In the genomic region with DNA sequence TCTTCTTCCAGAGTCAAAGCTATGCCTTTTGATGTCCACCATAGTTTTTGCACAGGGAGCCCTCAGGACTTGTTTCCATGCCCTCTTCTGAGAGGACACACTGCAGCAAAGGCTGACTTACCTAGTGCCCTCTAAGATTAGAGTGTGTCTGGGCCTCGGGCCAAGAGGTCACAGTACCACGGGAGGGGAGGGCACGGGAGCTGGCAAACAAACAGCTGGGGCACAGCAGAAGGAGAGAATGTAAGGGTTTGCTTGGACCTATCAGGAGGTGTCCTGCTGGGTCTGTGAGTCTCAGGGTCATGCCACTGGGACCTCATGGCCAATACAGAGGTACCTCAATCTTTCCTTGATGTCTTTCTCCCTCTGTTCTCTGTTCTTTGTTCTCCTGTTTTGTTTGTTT, we compare ENCODE assay signal across 9 mouse cellular contexts. TPM values are rescaled to one million over a fixed set of nuclear protein-coding genes. Genes with fewer than 3 reads are reported as not detected.
DNase-seq lines count a peak whose midpoint lies in the region; ATAC-seq and TF ChIP-seq lines count a peak whose summit lies in the region.
"Had no signal": no experiment of that assay in that cellular context is flagged by ENCODE, and none has a peak within 500 bp of the region (broad histone marks: within the 10 kb centered on the region; RNA-seq: fewer than 3 reads in every experiment).

No protein-coding gene starts in this region.

- WGBS in heart, adult 2 months: 14% methylated on average over 3 of the region's 3 CpGs
- 32% methylated on average over 3 of the region's 3 CpGs for WGBS in heart, embryonic 12.5 days
- WGBS in lung, postnatal 0 days: 6% methylated on average over 3 of the region's 3 CpGs
- WGBS in forebrain, embryonic 11.5 days: 27% methylated on average over 3 of the region's 3 CpGs

- ATAC-seq in heart, embryonic 12.5 days (ENCODE audit: insufficient number of reproducible peaks, low FRiP score): no peak
- ATAC-seq in lung, postnatal 0 days: peak; percentile 65
- ATAC-seq in forebrain, embryonic 11.5 days (replicated peaks; ENCODE audit: low FRiP score): no peak

- intact Hi-C loops in heart, adult 2 months (cut with DNase I): no loop called here
- intact Hi-C loops in heart, postnatal 36 days (cut with DNase I): no loop called here

- H3K9me3 ChIP-seq in heart, embryonic 12.5 days (replicated peaks): peaks cover 5% of the 10 kb centered on the region; the same call in 1 of the 2 replicates
- no peaks in the 10 kb centered on the region for H3K9me3 ChIP-seq in lung, postnatal 0 days (ENCODE audit: low read length)
- H3K9me3 ChIP-seq in forebrain, embryonic 11.5 days (ENCODE audit: control insufficient read depth, low read length): no peaks in the 10 kb centered on the region
- H3K9me3 ChIP-seq: limb, embryonic 15.5 days had no signal

- peak; percentile 74; the same call in 1 of the 2 replicates for TF ChIP-seq EP300 in heart, adult 2 months (IDR thresholded peaks at IDR 0.05; ENCODE audit: insufficient read depth, low read depth, low read length)
- no peak; the same call in 1 of the 2 replicates for TF ChIP-seq EP300 in lung, postnatal 0 days (IDR thresholded peaks at IDR 0.05)

- no peak overlapping the region for H3K9ac ChIP-seq in heart, adult 2 months (ENCODE audit: low read depth, low read length)
- no peak overlapping the region for H3K9ac ChIP-seq in heart, embryonic 12.5 days
- H3K9ac ChIP-seq in lung, postnatal 0 days (replicated peaks; ENCODE audit: low read depth): no peak overlapping the region
- no peak overlapping the region for H3K9ac ChIP-seq in forebrain, embryonic 11.5 days (ENCODE audit: low read length)
- H3K9ac ChIP-seq: limb, embryonic 15.5 days had no signal

- H3K4me3 ChIP-seq in heart, adult 2 months: no peak overlapping the region
- no peak overlapping the region for H3K4me3 ChIP-seq in heart, embryonic 12.5 days
- no peak overlapping the region for H3K4me3 ChIP-seq in lung, postnatal 0 days (ENCODE audit: low read depth, low read length)
- no peak overlapping the region for H3K4me3 ChIP-seq in forebrain, embryonic 11.5 days (ENCODE audit: low read depth, low read length)
- H3K4me3 ChIP-seq: limb, embryonic 15.5 days had no signal

- no peaks in the 10 kb centered on the region for H3K79me2 ChIP-seq in heart, adult 2 months (replicated peaks; ENCODE audit: control insufficient read depth, insufficient read depth, low read length)

- peak overlapping the region; percentile 65 for H3K27ac ChIP-seq in heart, adult 2 months
- H3K27ac ChIP-seq in heart, embryonic 12.5 days (ENCODE audit: poor library complexity, severe bottlenecking): no peak overlapping the region
- peak overlapping the region; percentile 54 for H3K27ac ChIP-seq in lung, postnatal 0 days (ENCODE audit: low read length)
- H3K27ac ChIP-seq in forebrain, embryonic 11.5 days (ENCODE audit: low read depth, low read length): no peak overlapping the region
- H3K27ac ChIP-seq: limb, embryonic 15.5 days had no signal

- DNase-seq in heart, adult 2 months: peak; percentile 72 to 80
- peak; percentile 51 to 83 for DNase-seq in adrenal gland, adult (ENCODE audit: inconsistent age in 2 of 2, low spot score in 1 of 2)
- DNase-seq in heart, postnatal 36 days: peak; percentile 64 to 68
- DNase-seq in lung, postnatal 0 days (ENCODE audit: low spot score): peak; percentile 73
- no peak for DNase-seq in right cerebral cortex, adult 18-20 months
- DNase-seq in layer of hippocampus, adult 9-11 months: no peak
- DNase-seq in forebrain, embryonic 11.5 days (ENCODE audit: low spot score): no peak

- no peaks in the 10 kb centered on the region for H3K27me3 ChIP-seq in heart, adult 2 months (ENCODE audit: control insufficient read depth, insufficient read depth, low read length)
- no peaks in the 10 kb centered on the region for H3K27me3 ChIP-seq in heart, embryonic 12.5 days (replicated peaks)
- H3K27me3 ChIP-seq in lung, postnatal 0 days (replicated peaks; ENCODE audit: insufficient read depth, low read length): no peaks in the 10 kb centered on the region
- no peaks in the 10 kb centered on the region for H3K27me3 ChIP-seq in forebrain, embryonic 11.5 days (ENCODE audit: control insufficient read depth, insufficient read depth, low read length)
- H3K27me3 ChIP-seq: limb, embryonic 15.5 days had no signal

- no peak overlapping the region for H3K4me2 ChIP-seq in heart, embryonic 12.5 days
- no peak overlapping the region for H3K4me2 ChIP-seq in lung, postnatal 0 days (replicated peaks; ENCODE audit: low read depth, low read length)
- H3K4me2 ChIP-seq in forebrain, embryonic 11.5 days (ENCODE audit: low read depth, low read length, severe bottlenecking): no peak overlapping the region
- H3K4me2 ChIP-seq: limb, embryonic 15.5 days had no signal

- peaks cover 12% of the 10 kb centered on the region for H3K4me1 ChIP-seq in heart, adult 2 months (ENCODE audit: control insufficient read depth, insufficient read depth, low read length)
- peaks cover 9% of the 10 kb centered on the region for H3K4me1 ChIP-seq in heart, embryonic 12.5 days (replicated peaks)
- peaks cover 15% of the 10 kb centered on the region for H3K4me1 ChIP-seq in lung, postnatal 0 days (ENCODE audit: insufficient read depth, low read depth, low read length)
- no peaks in the 10 kb centered on the region; the same call in 1 of the 2 replicates for H3K4me1 ChIP-seq in forebrain, embryonic 11.5 days (replicated peaks; ENCODE audit: control insufficient read depth, insufficient read depth, low read length)

- no peak for TF ChIP-seq CTCF in heart, adult 2 months (IDR thresholded peaks at IDR 0.05)
- no peak for TF ChIP-seq CTCF in lung, postnatal 0 days (IDR thresholded peaks at IDR 0.05)

- no peaks in the 10 kb centered on the region for H3K36me3 ChIP-seq in heart, adult 2 months (ENCODE audit: control insufficient read depth, insufficient read depth, low read length)
- no peaks in the 10 kb centered on the region for H3K36me3 ChIP-seq in heart, embryonic 12.5 days
- H3K36me3 ChIP-seq in lung, postnatal 0 days (ENCODE audit: insufficient read depth, low read length): no peaks in the 10 kb centered on the region
- H3K36me3 ChIP-seq in forebrain, embryonic 11.5 days (ENCODE audit: control insufficient read depth, insufficient read depth, low read length): no peaks in the 10 kb centered on the region
- H3K36me3 ChIP-seq: limb, embryonic 15.5 days had no signal

- TF ChIP-seq POLR2A in heart, adult 2 months (IDR thresholded peaks at IDR 0.05; ENCODE audit: insufficient read depth, low read depth, low read length): no peak

RNA-seq across cellular contexts. Expression of gene Gm6525, which starts 57.1 kb away (rescaled TPM):
- not detected for total RNA-seq in heart, adult 2 months (2021)
- polyA plus RNA-seq in heart, adult 2 months (2012; rRNA removed): not detected in 2 replicates
- 0.18 TPM in 1 of 2 replicates, not detected in the other for polyA plus RNA-seq in heart, embryonic 12.5 days (2016; fragmentation: Nextera tagmentation; extraction: Ambion mirVana)
- not detected for total RNA-seq in heart, postnatal 36 days (2021)
- polyA plus RNA-seq in lung, postnatal 0 days (2015; fragmentation: Nextera tagmentation; extraction: Ambion mirVana): 0.57 and 0.75 TPM in 2 replicates
- polyA plus RNA-seq in forebrain, embryonic 11.5 days (2014; fragmentation: Nextera tagmentation; extraction: Ambion mirVana): 0.43 and 1.1 TPM in 2 replicates

Comparison
In these comparisons a context has a peak if more than half of its experiments do, and no peak if none do; other contexts are left out.
1. H3K27ac ChIP-seq: peak in heart, adult 2 months (single experiment) and lung, postnatal 0 days (single experiment); none in heart, embryonic 12.5 days (single experiment) and forebrain, embryonic 11.5 days (single experiment).
2. DNase-seq: peak in heart, adult 2 months (2 of 2), adrenal gland, adult (2 of 2), heart, postnatal 36 days (2 of 2) and lung, postnatal 0 days (single experiment); none in right cerebral cortex, adult 18-20 months (single experiment), layer of hippocampus, adult 9-11 months (single experiment) and forebrain, embryonic 11.5 days (single experiment).